Mouse (Mus musculus) testis, adult 2 months (tissue): ENCODE measurements around the gene 4833420G17Rik.

ENCODE experiments used
- CTCF ChIP-seq: fragments of 200-500 bp; IDR thresholded peaks from 2 replicates; pipeline ENCODE4 v1.5.1; 2012; ENCODE audit warnings: low read depth, mild to moderate bottlenecking, inconsistent platforms, low read length, moderate library complexity; ENCODE audit not compliant: control insufficient read depth, insufficient read depth, insufficient replicate concordance
- POLR2A ChIP-seq: fragments of 200-500 bp; IDR thresholded peaks from 2 replicates; pipeline ENCODE4 v1.6.1; 2012; ENCODE audit warnings: low read depth, mild to moderate bottlenecking, inconsistent platforms, low read length, moderate library complexity; ENCODE audit not compliant: control insufficient read depth

GRCm38 (mm10) chr13:119487354-119487753, 24.8 kb downstream of the 4833420G17Rik start:
- TF ChIP-seq CTCF (no peak), POLR2A (no peak)
